Mouse (Mus musculus) heart, adult 2 months (tissue): ENCODE measurements around the gene Mylk3.

Experiments used
- CTCF ChIP-seq: fragments of 200-600 bp; IDR thresholded peaks from 2 replicates; pipeline ENCODE4 v1.8.1; 2022; ENCODE audit warnings: antibody characterized with exemption, mild to moderate bottlenecking, moderate library complexity
- EP300 ChIP-seq: fragments of 200-500 bp; IDR thresholded peaks from 2 replicates; pipeline ENCODE4 v1.6.1; 2011; ENCODE audit warnings: low read depth, low read length, control low read depth; ENCODE audit not compliant: insufficient read depth
- POLR2A ChIP-seq: fragments of 200-500 bp; IDR thresholded peaks from 2 replicates; pipeline ENCODE4 v1.6.1; 2011; ENCODE audit warnings: mild to moderate bottlenecking, low read depth, low read length, control low read depth; ENCODE audit not compliant: insufficient read depth

- no peak for TF ChIP-seq POLR2A
- no peak for TF ChIP-seq CTCF
- no peak for TF ChIP-seq EP300
Measured at GRCm38 (mm10) chr8:85429219-85429618, 43.1 kb upstream of the Mylk3 start.
